Mouse (Mus musculus) hindbrain, embryonic 15.5 days (tissue): ENCODE measurements around the gene Ldha. TPM values are rescaled to one million over a fixed set of nuclear protein-coding genes. Genes with fewer than 3 reads are reported as not detected.

ENCODE experiments used
- ATAC-seq: fragments of 200-750 bp; cut with Nextera tagmentation; 2 replicates; pipeline ENCODE4 v1.8.0; 2017; ENCODE audit warnings: low read depth, moderate number of reproducible peaks, moderate TSS enrichment; ENCODE audit not compliant: low FRiP score
- H3K27ac ChIP-seq: fragments of 300-500 bp; sonication (generic); replicated peaks from 2 replicates; pipeline ENCODE4 v1.5.1; 2015; ENCODE audit warnings: mild to moderate bottlenecking, inconsistent platforms
- H3K27me3 ChIP-seq: fragments of 300-500 bp; sonication (generic); 2 replicates; pipeline ENCODE4 v1.6.1; 2015; ENCODE audit warnings: control low read depth, inconsistent platforms
- H3K36me3 ChIP-seq: fragments of 300-500 bp; sonication (generic); 2 replicates; pipeline ENCODE4 v1.6.1; 2015; ENCODE audit warnings: control low read depth, inconsistent platforms
- H3K4me1 ChIP-seq: fragments of 300-500 bp; sonication (generic); replicated peaks from 2 replicates; pipeline ENCODE4 v1.6.1; 2015; ENCODE audit warnings: control low read depth, inconsistent platforms
- H3K4me2 ChIP-seq: fragments of 300-500 bp; sonication (generic); 2 replicates; pipeline ENCODE4 v1.6.1; 2015; ENCODE audit warnings: moderate library complexity, mild to moderate bottlenecking, inconsistent platforms
- H3K4me3 ChIP-seq: fragments of 300-500 bp; sonication (generic); 2 replicates; pipeline ENCODE4 v1.5.1; 2015; ENCODE audit warnings: mild to moderate bottlenecking, inconsistent platforms
- H3K9ac ChIP-seq: fragments of 300-500 bp; sonication (generic); 2 replicates; pipeline ENCODE4 v1.6.1; 2015; ENCODE audit warnings: inconsistent platforms
- H3K9me3 ChIP-seq: fragments of 300-500 bp; sonication (generic); 2 replicates; pipeline ENCODE4 v1.6.1; 2016; ENCODE audit warnings: control low read depth, inconsistent platforms
- WGBS: fragments of 180-500 bp; shearing (Covaris S2); methylation state at CpG from one replicate; pipeline ENCODE4 v1.1.7; 2015; 5-methylcytosine and 5-hydroxymethylcytosine counted together
- polyA plus RNA-seq: library from polyadenylated mRNA; unstranded; fragments of >200 nt; fragmentation: Nextera tagmentation; extraction: Ambion mirVana; gene quantifications from 2 replicates; pipeline ENCODE4 v1.2.1, GENCODE M21; 2015

Ldha gene
- polyA plus RNA-seq, 1 experiment from 2014 or later: 696 TPM

- Histone ChIP-seq H3K27ac (no peak overlapping the region), H3K9ac (no peak overlapping the region), H3K4me2 (no peak overlapping the region), H3K36me3 (no peaks in the 10 kb centered on the region), H3K4me3 (no peak overlapping the region), H3K27me3 (no peaks in the 10 kb centered on the region), H3K4me1 (peaks cover 29% of the 10 kb centered on the region), H3K9me3 (no peaks in the 10 kb centered on the region)
- 85% methylated on average over 5 of the region's 5 CpGs for WGBS
- no peak for ATAC-seq
Measured at GRCm38 (mm10) chr7:46839861-46840260, 1.4 kb upstream of the Ldha start.

GRCm38 (mm10) chr7:46840326-46840725 is 949 bp upstream of the Ldha start:
- no peak for ATAC-seq
- H3K27me3 ChIP-seq: no peaks in the 10 kb centered on the region

GRCm38 (mm10) chr7:46842278-46842677 is 1.0 kb downstream of the Ldha start:
- Histone ChIP-seq H3K4me3 (no peak overlapping the region), H3K4me1 (peaks cover 36% of the 10 kb centered on the region), H3K9me3 (no peaks in the 10 kb centered on the region), H3K27me3 (no peaks in the 10 kb centered on the region), H3K36me3 (no peaks in the 10 kb centered on the region), H3K27ac (no peak overlapping the region), H3K4me2 (no peak overlapping the region), H3K9ac (no peak overlapping the region)
- 45% methylated on average over 4 of the region's 5 CpGs for WGBS
- no peak for ATAC-seq

More at GRCm38 (mm10) chr7:46840326-46840725, 949 bp upstream of the Ldha start:
- Histone ChIP-seq H3K4me2 (no peak overlapping the region), H3K9ac (no peak overlapping the region), H3K9me3 (no peaks in the 10 kb centered on the region), H3K4me3 (no peak overlapping the region), H3K36me3 (no peaks in the 10 kb centered on the region), H3K27ac (no peak overlapping the region), H3K4me1 (peaks cover 30% of the 10 kb centered on the region)
- 58% methylated on average over 4 of the region's 4 CpGs for WGBS

GRCm38 (mm10) chr7:46843576-46843975 is 2.3 kb downstream of the Ldha start:
- Histone ChIP-seq H3K9me3 (no peaks in the 10 kb centered on the region), H3K4me3 (no peak overlapping the region), H3K4me2 (no peak overlapping the region), H3K9ac (no peak overlapping the region), H3K27me3 (no peaks in the 10 kb centered on the region), H3K4me1 (peaks cover 32% of the 10 kb centered on the region), H3K36me3 (peaks cover 5% of the 10 kb centered on the region), H3K27ac (no peak overlapping the region)
- 94% methylated on average over 4 of the region's 4 CpGs for WGBS
- ATAC-seq: no peak

- H3K36me3 ChIP-seq: peaks cover 22% of the 10 kb centered on the region
- peak overlapping the region; percentile 91 for H3K27ac ChIP-seq
- H3K4me1 ChIP-seq: peaks cover 21% of the 10 kb centered on the region
- H3K27me3 ChIP-seq: no peaks in the 10 kb centered on the region
- peak overlapping the region; percentile 90 for H3K9ac ChIP-seq
- H3K4me2 ChIP-seq: peak overlapping the region; percentile 93
- no peaks in the 10 kb centered on the region for H3K9me3 ChIP-seq
- WGBS: under 1% methylated on average over 50 of the region's 51 CpGs
- peak; percentile 91 for ATAC-seq
- peak overlapping the region; percentile 91 for H3K4me3 ChIP-seq
Measured at GRCm38 (mm10) chr7:46845211-46845977, 4.1 kb downstream of the Ldha start.

- 0% methylated on average over 36 of the region's 36 CpGs for WGBS
Measured at GRCm38 (mm10) chr7:46845978-46846485, 4.8 kb downstream of the Ldha start.

GRCm38 (mm10) chr7:46846486-46847244 is 5.4 kb downstream of the Ldha start:
- peak; percentile 65 for ATAC-seq
- 3% methylated on average over 28 of the region's 28 CpGs for WGBS
- H3K9ac ChIP-seq: peak overlapping the region; percentile 90

More at GRCm38 (mm10) chr7:46845978-46846485, 4.8 kb downstream of the Ldha start:
- Histone ChIP-seq H3K27ac (peak overlapping the region; percentile 91), H3K27me3 (no peaks in the 10 kb centered on the region), H3K4me2 (peak overlapping the region; percentile 93), H3K9me3 (no peaks in the 10 kb centered on the region), H3K4me1 (peaks cover 21% of the 10 kb centered on the region), H3K4me3 (peak overlapping the region; percentile 91), H3K36me3 (peaks cover 26% of the 10 kb centered on the region), H3K9ac (peak overlapping the region; percentile 90)
- ATAC-seq: no peak

GRCm38 (mm10) chr7:46849287-46849686 is 8.0 kb downstream of the Ldha start:
- Histone ChIP-seq H3K36me3 (peaks cover 55% of the 10 kb centered on the region), H3K9me3 (no peaks in the 10 kb centered on the region), H3K4me3 (no peak overlapping the region), H3K4me2 (no peak overlapping the region), H3K4me1 (peaks cover 21% of the 10 kb centered on the region), H3K27ac (no peak overlapping the region), H3K27me3 (no peaks in the 10 kb centered on the region), H3K9ac (no peak overlapping the region)
- no peak for ATAC-seq
- WGBS: 68% methylated on average over 5 of the region's 5 CpGs

More at GRCm38 (mm10) chr7:46846486-46847244, 5.4 kb downstream of the Ldha start:
- Histone ChIP-seq H3K4me1 (peaks cover 21% of the 10 kb centered on the region), H3K9me3 (no peaks in the 10 kb centered on the region), H3K27me3 (no peaks in the 10 kb centered on the region), H3K4me3 (peak overlapping the region; percentile 91), H3K4me2 (peak overlapping the region; percentile 93), H3K36me3 (peaks cover 33% of the 10 kb centered on the region), H3K27ac (peak overlapping the region; percentile 91)

DNA sequence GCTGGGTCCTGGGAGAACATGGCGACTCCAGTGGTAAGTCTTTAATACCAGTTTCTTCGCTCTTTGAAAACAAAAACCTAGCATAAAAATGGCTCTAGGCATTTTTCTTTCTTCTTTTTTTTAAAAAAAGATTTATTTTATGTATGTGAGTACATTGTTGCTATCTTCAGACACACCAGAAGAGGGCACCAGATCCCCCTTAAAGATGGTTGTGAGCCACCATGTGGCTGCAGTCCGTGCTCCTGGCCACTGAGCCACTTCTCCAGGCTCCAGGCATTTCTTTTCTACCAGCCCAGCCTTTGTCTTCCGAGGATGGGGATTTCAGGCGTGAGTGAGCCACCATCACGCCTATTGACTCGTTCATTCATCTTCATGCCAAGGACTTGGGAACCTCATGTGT is 9.8 kb downstream of the Ldha start:
- Histone ChIP-seq H3K9me3 (no peaks in the 10 kb centered on the region), H3K4me2 (no peak overlapping the region), H3K36me3 (peaks cover 70% of the 10 kb centered on the region), H3K4me1 (peaks cover 12% of the 10 kb centered on the region), H3K9ac (no peak overlapping the region), H3K27me3 (no peaks in the 10 kb centered on the region), H3K27ac (no peak overlapping the region), H3K4me3 (no peak overlapping the region)
- no peak for ATAC-seq
- 48% methylated on average over 7 of the region's 7 CpGs for WGBS

DNA sequence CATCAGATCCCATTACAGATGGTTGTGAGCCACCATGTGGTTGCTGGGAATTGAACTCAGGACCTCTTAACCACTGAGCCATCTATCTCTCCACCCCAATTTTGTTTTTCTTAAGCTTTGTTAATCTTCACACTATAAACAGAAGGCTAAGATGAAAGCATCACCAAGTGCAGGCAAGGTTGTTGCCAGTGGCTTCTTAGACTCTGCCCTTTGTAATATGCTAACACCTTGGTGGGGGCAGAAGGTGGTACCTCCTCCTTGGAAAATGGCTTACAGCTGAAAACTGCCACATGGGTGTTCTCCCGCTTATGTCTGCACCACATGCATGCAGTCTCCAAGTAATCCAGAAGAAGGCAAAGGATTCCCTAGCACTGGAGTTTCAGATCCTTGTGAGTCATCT is 11.4 kb downstream of the Ldha start:
- no peak for ATAC-seq
- H3K36me3 ChIP-seq: peaks cover 74% of the 10 kb centered on the region
- 87% methylated on average over 1 of the region's 1 CpGs for WGBS
- H3K27ac ChIP-seq: no peak overlapping the region
- no peak overlapping the region for H3K9ac ChIP-seq
- H3K4me1 ChIP-seq: 0 out of 2 replicates have a peak, but pooled peaks cover 2% of the 10 kb centered on the region
- no peak overlapping the region for H3K4me2 ChIP-seq
- no peaks in the 10 kb centered on the region for H3K9me3 ChIP-seq
- no peaks in the 10 kb centered on the region for H3K27me3 ChIP-seq
- no peak overlapping the region for H3K4me3 ChIP-seq

DNA sequence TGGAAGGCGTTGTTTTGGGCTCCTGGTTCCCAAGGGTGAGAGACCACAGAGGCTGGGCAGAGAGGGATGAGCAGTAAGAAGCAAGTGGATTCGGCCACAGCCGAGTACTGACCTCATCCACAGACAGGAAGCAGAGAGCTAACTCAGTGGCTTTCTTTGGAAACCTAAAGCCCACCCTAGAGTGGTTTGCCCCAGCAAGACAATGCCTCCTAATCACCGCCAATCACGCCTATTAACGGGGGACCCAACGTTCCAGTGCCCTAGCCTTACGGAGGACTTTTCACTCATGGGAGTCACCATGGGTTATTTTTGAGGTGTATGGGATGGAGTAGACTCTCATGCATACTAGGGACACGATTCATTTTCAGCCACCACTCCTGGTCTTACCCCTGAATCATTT is 12.1 kb downstream of the Ldha start:
- H3K27ac ChIP-seq: no peak overlapping the region

More for the DNA sequence above, 12.1 kb downstream of the Ldha start:
- Histone ChIP-seq H3K4me2 (no peak overlapping the region), H3K4me1 (no peaks in the 10 kb centered on the region), H3K36me3 (peaks cover 71% of the 10 kb centered on the region), H3K9ac (no peak overlapping the region), H3K4me3 (no peak overlapping the region), H3K27me3 (no peaks in the 10 kb centered on the region), H3K9me3 (no peaks in the 10 kb centered on the region)
- ATAC-seq: no peak
- WGBS: 84% methylated on average over 9 of the region's 9 CpGs
